In the genomic region with DNA sequence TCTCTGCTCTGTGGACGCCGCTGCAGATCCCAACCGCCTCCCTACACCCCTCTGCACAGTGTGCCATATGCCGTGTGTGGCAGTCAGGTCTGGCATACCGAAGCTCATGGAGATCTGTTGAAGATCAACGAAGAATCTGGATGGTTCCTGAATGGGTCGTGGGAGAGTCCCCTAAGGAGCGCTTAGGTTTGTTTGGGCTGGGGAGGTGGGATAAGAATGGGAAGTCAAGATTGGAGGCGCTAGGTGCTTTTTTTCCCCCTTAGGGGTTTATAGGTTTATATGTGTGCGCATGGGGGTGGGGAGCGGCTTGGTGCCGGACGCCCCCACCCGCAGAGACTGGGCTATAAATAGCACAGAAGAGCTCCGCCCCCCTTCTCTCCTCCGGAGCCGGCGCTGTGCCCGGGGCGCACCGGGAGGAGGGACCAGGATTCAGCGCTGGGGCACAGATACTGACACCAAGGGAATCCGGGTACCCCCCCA, we compare ENCODE assay signal across 8 mouse cellular contexts. TPM values are rescaled to one million over a fixed set of nuclear protein-coding genes. Genes with fewer than 3 reads are reported as not detected.
A peak's percentile ranks its signal among the peaks of the same experiment; 100 is the strongest.
DNase-seq lines count a peak whose midpoint lies in the region; ATAC-seq and TF ChIP-seq lines count a peak whose summit lies in the region.

Gene Ankrd34a, plus strand, starts transcription at position 409 of the 480 bp plus-strand sequence.

- no peak for ATAC-seq in intestine, postnatal 0 days
- no peak for ATAC-seq in limb, embryonic 13.5 days (ENCODE audit: low FRiP score, low read depth)
- ATAC-seq in neural tube, embryonic 14.5 days (ENCODE audit: low read depth), result no peak
- ATAC-seq in inflammation-experienced regulatory T-cells, adult 6 months, result no peak

- TF ChIP-seq CTCF in intestine, postnatal 0 days (IDR thresholded peaks at IDR 0.05; ENCODE audit: low read depth), result no peak

- H3K36me3 ChIP-seq in intestine, postnatal 0 days (ENCODE audit: control insufficient read depth, insufficient read depth), result no peaks in the 10 kb centered on the region
- no peaks in the 10 kb centered on the region for H3K36me3 ChIP-seq in limb, embryonic 13.5 days
- no peaks in the 10 kb centered on the region for H3K36me3 ChIP-seq in neural tube, embryonic 14.5 days (ENCODE audit: control insufficient read depth, insufficient read depth, low read length)

- H3K9me3 ChIP-seq in intestine, postnatal 0 days (ENCODE audit: control insufficient read depth), result no peaks in the 10 kb centered on the region
- H3K9me3 ChIP-seq in limb, embryonic 13.5 days, result no peaks in the 10 kb centered on the region
- H3K9me3 ChIP-seq in neural tube, embryonic 14.5 days (ENCODE audit: control insufficient read depth, low read length), result no peaks in the 10 kb centered on the region

- peaks cover 12% of the 10 kb centered on the region; the same call in 1 of the 2 replicates for H3K4me1 ChIP-seq in intestine, postnatal 0 days (replicated peaks; ENCODE audit: control insufficient read depth, insufficient read depth, low read length)
- H3K4me1 ChIP-seq in limb, embryonic 13.5 days, result peaks cover 61% of the 10 kb centered on the region
- H3K4me1 ChIP-seq in neural tube, embryonic 14.5 days (ENCODE audit: control insufficient read depth, insufficient read depth, low read length), result peaks cover 31% of the 10 kb centered on the region

- peaks cover 46% of the 10 kb centered on the region for H3K27me3 ChIP-seq in intestine, postnatal 0 days (replicated peaks; ENCODE audit: control insufficient read depth, insufficient read depth, low read length)
- H3K27me3 ChIP-seq in limb, embryonic 13.5 days, result peaks cover 30% of the 10 kb centered on the region
- no peaks in the 10 kb centered on the region for H3K27me3 ChIP-seq in neural tube, embryonic 14.5 days (ENCODE audit: control insufficient read depth, insufficient read depth, low read length)

- WGBS in intestine, postnatal 0 days, result 1% methylated on average over 21 of the region's 23 CpGs
- WGBS in limb, embryonic 13.5 days, result 0% methylated on average over 21 of the region's 23 CpGs
- under 1% methylated on average over 16 of the region's 23 CpGs for WGBS in neural tube, embryonic 14.5 days

- peak within 1 kb of the TSS; percentile 43 for H3K9ac ChIP-seq in intestine, postnatal 0 days (ENCODE audit: low read depth, low read length)
- H3K9ac ChIP-seq in limb, embryonic 13.5 days, result peak within 1 kb of the TSS; percentile 80
- H3K9ac ChIP-seq in neural tube, embryonic 14.5 days (replicated peaks; ENCODE audit: low read depth, low read length), result peak within 1 kb of the TSS; percentile 69

- H3K4me2 ChIP-seq in intestine, postnatal 0 days (replicated peaks; ENCODE audit: low read depth), result peak within 1 kb of the TSS; percentile 71
- peak within 1 kb of the TSS; percentile 99 for H3K4me2 ChIP-seq in limb, embryonic 13.5 days (replicated peaks)
- peak within 1 kb of the TSS; percentile 64 for H3K4me2 ChIP-seq in neural tube, embryonic 14.5 days (ENCODE audit: low read depth, low read length)

- no peak within 1 kb of the TSS for H3K27ac ChIP-seq in intestine, postnatal 0 days (ENCODE audit: low read depth, low read length)
- H3K27ac ChIP-seq in limb, embryonic 13.5 days, result peak within 1 kb of the TSS; percentile 56; the same call in 1 of the 2 replicates
- H3K27ac ChIP-seq in neural tube, embryonic 14.5 days (ENCODE audit: low read depth, low read length), result peak within 1 kb of the TSS; percentile 75; the same call in 1 of the 2 replicates

- peak within 1 kb of the TSS; percentile 43 for H3K4me3 ChIP-seq in intestine, postnatal 0 days (ENCODE audit: low read depth, low read length)
- peak within 1 kb of the TSS; percentile 57 for H3K4me3 ChIP-seq in limb, embryonic 13.5 days
- peak within 1 kb of the TSS; percentile 54 for H3K4me3 ChIP-seq in neural tube, embryonic 14.5 days (ENCODE audit: low read depth, low read length)

- DNase-seq in gastrocnemius, adult 18-20 months (ENCODE audit: low spot score), result peak; percentile 66
- DNase-seq in gastrocnemius, postnatal 10 days, result no peak
- DNase-seq in cerebellum, postnatal 10 days, result peak; percentile 88
- DNase-seq in heart, adult 11 months, result peak; percentile 97

RNA-seq across cellular contexts. Expression of gene Ankrd34a, which starts in this region (rescaled TPM):
- total RNA-seq in gastrocnemius, adult 18-20 months (2021), result 1 to 10 TPM; 1.0 to 1.7 TPM
- total RNA-seq in gastrocnemius, postnatal 10 days (2021), result 1 to 10 TPM in 1 of 2 experiments, under 1 TPM in 1; 0.96 to 1.9 TPM
- 0.92 and 1.3 TPM in 2 replicates for polyA plus RNA-seq in intestine, postnatal 0 days (2015; fragmentation: Nextera tagmentation; extraction: Ambion mirVana)
- 3.0 and 3.1 TPM in 2 replicates for polyA plus RNA-seq in limb, embryonic 13.5 days (2015; fragmentation: Nextera tagmentation; extraction: Ambion mirVana)
- 18.6 and 21.0 TPM in 2 replicates for polyA plus RNA-seq in neural tube, embryonic 14.5 days (2014; fragmentation: Nextera tagmentation; extraction: Ambion mirVana)
- polyA plus RNA-seq in inflammation-experienced regulatory T-cells, adult 6 months (2017; shearing (Covaris generic)), result under 1 TPM in 1 of 3 experiments, not detected in 2; 0.17 TPM
